Mouse (Mus musculus) midbrain, embryonic 12.5 days (tissue): ENCODE results near the gene Hoxa4. TPM values are rescaled to one million over a fixed set of nuclear protein-coding genes. Genes with fewer than 3 reads are reported as not detected.

Source experiments
- ATAC-seq: fragments of 200-750 bp; cut with Nextera tagmentation; 2 replicates; pipeline ENCODE4 v1.8.0; 2017; ENCODE audit warnings: low read depth, moderate TSS enrichment, moderate library complexity; ENCODE audit not compliant: low FRiP score
- H3K27ac ChIP-seq: fragments of 300-500 bp; sonication (generic); replicated peaks from 2 replicates; pipeline ENCODE4 v1.5.1; 2016; ENCODE audit warnings: mild to moderate bottlenecking
- H3K27me3 ChIP-seq: fragments of 300-500 bp; sonication (generic); 2 replicates; pipeline ENCODE4 v1.6.1; 2016; ENCODE audit warnings: mild to moderate bottlenecking
- H3K36me3 ChIP-seq: fragments of 300-500 bp; sonication (generic); 2 replicates; pipeline ENCODE4 v1.6.1; 2016
- H3K4me1 ChIP-seq: fragments of 300-500 bp; sonication (generic); 2 replicates; pipeline ENCODE4 v1.6.1; 2016
- H3K4me2 ChIP-seq: fragments of 300-500 bp; sonication (generic); replicated peaks from 2 replicates; pipeline ENCODE4 v1.6.1; 2016; ENCODE audit warnings: mild to moderate bottlenecking, moderate library complexity
- H3K4me3 ChIP-seq: fragments of 300-500 bp; sonication (generic); 2 replicates; pipeline ENCODE4 v1.5.1; 2016; ENCODE audit warnings: mild to moderate bottlenecking
- H3K9ac ChIP-seq: fragments of 300-500 bp; sonication (generic); replicated peaks from 2 replicates; pipeline ENCODE4 v1.6.1; 2016; ENCODE audit warnings: mild to moderate bottlenecking, moderate library complexity
- H3K9me3 ChIP-seq: fragments of 300-500 bp; sonication (generic); 2 replicates; pipeline ENCODE4 v1.6.1; 2016; ENCODE audit warnings: mild to moderate bottlenecking
- WGBS: fragments of 180-500 bp; shearing (Covaris S2); methylation state at CpG from one replicate; pipeline ENCODE4 v1.1.7; 2016; 5-methylcytosine and 5-hydroxymethylcytosine counted together
- polyA plus RNA-seq: library from polyadenylated mRNA; unstranded; fragments of >200 nt; fragmentation: Nextera tagmentation; extraction: Ambion mirVana; gene quantifications from 2 replicates; pipeline ENCODE4 v1.2.1, GENCODE M21; 2016

Hoxa4 gene
- not detected in 2 replicates for polyA plus RNA-seq

DNA sequence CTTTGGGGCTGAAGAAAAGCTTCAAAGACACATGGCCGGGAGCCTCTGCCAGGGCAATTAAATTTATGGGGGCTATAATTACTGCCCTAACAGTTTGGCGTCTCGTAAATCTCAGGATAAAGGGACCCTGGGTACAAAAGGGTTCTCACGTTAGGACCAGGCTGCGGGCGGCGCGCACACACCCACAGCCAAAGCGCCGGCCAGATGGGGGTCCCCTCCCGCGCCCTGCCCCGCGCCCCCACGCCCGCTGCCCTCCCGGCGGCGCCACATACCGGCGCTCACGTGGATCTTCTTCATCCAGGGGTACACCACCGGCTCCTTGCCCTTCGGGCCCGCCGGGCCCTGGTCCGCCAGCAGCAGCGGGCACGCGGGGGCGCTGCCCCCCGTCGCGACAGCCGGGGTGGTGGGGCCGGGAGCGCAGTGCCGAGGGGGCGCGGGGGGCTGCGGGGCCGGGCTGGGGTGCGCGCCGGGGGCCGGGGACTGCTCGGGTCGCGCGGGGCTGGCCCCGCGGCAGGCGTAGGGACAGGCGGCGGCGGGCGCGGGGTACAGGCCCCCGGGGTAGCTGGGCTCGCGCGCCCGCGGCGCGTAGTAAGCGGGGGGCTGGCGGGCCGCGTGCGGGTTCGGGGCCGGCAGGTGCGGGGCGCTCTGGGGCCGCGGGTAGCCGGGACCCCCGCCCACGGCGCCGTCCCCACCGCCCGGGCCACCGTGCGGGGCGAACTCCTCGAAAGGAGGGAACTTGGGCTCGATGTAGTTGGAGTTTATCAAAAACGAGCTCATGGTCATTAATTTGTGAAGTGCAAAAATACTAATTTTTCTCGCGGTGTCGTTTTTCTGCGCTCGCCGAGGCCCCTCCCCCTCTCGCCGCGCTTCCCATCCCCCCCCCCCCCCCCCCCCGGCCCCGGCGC lies at the start of gene Hoxa4:
Gene Hoxa4, minus strand, starts transcription at position 848 of the 905 bp plus-strand sequence.
- H3K4me1 ChIP-seq = peaks cover 15% of the 10 kb centered on the region
- peak within 1 kb of the TSS; percentile 42 for H3K4me3 ChIP-seq
- no peaks in the 10 kb centered on the region for H3K36me3 ChIP-seq
- WGBS = 2% methylated on average over 48 of the region's 102 CpGs
- H3K27ac ChIP-seq = no peak within 1 kb of the TSS
- H3K4me2 ChIP-seq = peak within 1 kb of the TSS; percentile 54
- ATAC-seq = no peak
- H3K9ac ChIP-seq = no peak within 1 kb of the TSS
- peaks cover 97% of the 10 kb centered on the region for H3K27me3 ChIP-seq
- H3K9me3 ChIP-seq = no peaks in the 10 kb centered on the region

DNA sequence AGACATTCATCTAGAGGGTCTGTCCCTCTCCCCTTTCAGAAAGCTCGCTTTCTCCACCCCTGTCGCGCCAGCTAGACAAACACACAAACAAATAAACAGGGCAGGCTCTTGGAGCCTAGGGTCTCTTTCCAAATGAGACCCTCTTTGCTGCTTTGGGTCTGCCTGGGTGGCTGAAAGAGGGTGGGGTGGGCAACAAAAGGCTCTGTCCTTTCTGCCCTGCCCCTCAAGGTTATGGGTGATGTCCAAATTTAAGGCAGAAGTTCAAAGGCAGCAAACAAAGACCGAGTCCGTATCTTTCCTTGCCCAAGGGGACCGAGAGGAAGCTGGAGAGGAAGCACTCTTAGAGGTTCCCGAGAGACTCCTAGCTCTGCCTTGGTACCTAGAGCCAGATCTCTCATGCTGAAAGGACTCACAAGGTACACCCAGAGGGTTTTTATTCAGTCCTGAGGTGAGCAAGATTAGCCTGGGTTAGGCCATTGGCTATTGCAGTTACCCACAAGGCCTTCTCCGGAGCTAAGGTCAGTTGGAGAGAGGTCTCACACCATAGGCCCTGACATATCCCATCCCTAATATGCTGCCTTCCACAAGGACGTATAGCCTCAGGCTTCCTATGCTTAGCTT lies 49.6 kb upstream of the Hoxa4 start:
- Histone ChIP-seq H3K9ac (no peak overlapping the region), H3K27me3 (peaks cover 94% of the 10 kb centered on the region), H3K27ac (no peak overlapping the region), H3K4me3 (no peak overlapping the region), H3K36me3 (no peaks in the 10 kb centered on the region), H3K4me2 (no peak overlapping the region), H3K4me1 (peaks cover 5% of the 10 kb centered on the region; the same call in 1 of the 2 replicates), H3K9me3 (no peaks in the 10 kb centered on the region)
- ATAC-seq = no peak
- 4% methylated on average over 9 of the region's 9 CpGs for WGBS

DNA sequence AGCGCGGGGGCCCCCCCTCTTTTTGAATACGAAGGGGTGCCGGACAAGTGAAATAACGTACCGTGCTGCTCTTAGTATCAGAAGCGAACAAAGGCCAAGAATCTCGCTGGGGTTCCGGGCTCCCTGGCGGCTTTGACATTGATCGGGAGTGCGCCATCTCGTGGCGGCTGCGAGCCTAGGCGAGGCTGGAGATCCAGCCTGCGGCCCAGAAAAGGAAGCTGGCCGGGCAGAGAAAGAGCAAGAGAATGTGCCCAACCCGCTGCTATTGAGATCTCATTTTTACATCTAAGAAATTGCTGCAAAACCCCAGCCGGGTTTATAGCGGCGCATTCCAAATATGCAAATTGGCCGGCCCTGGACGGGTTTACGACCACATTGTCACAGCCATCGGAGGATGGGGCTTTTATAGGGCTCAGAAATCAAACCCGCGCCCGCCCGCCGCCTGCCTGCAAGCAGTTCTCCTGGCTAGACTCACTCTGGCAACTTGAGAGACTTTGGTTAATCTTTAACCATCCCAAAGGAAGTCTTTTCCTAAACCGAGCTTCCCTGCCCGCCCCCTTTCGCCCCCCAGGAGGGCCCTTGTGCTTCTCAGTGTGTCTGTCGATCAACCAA lies 48.9 kb upstream of the Hoxa4 start, which contains the start of gene Hoxa10:
Gene Hoxa10, minus strand, starts transcription at position 466 of the 612 bp plus-strand sequence.
- peaks cover 94% of the 10 kb centered on the region for H3K27me3 ChIP-seq
- no peak within 1 kb of the TSS for H3K9ac ChIP-seq
- WGBS = 1% methylated on average over 35 of the region's 35 CpGs
- ATAC-seq = no peak
- H3K4me2 ChIP-seq = peak within 1 kb of the TSS; percentile 27
- H3K27ac ChIP-seq = no peak within 1 kb of the TSS
- no peaks in the 10 kb centered on the region for H3K9me3 ChIP-seq
- peaks cover 3% of the 10 kb centered on the region; the same call in 1 of the 2 replicates for H3K4me1 ChIP-seq
- no peaks in the 10 kb centered on the region for H3K36me3 ChIP-seq
- 0 out of 2 replicates have a peak within 1 kb of the TSS, but pooled peaks have one; percentile 1 for H3K4me3 ChIP-seq

DNA sequence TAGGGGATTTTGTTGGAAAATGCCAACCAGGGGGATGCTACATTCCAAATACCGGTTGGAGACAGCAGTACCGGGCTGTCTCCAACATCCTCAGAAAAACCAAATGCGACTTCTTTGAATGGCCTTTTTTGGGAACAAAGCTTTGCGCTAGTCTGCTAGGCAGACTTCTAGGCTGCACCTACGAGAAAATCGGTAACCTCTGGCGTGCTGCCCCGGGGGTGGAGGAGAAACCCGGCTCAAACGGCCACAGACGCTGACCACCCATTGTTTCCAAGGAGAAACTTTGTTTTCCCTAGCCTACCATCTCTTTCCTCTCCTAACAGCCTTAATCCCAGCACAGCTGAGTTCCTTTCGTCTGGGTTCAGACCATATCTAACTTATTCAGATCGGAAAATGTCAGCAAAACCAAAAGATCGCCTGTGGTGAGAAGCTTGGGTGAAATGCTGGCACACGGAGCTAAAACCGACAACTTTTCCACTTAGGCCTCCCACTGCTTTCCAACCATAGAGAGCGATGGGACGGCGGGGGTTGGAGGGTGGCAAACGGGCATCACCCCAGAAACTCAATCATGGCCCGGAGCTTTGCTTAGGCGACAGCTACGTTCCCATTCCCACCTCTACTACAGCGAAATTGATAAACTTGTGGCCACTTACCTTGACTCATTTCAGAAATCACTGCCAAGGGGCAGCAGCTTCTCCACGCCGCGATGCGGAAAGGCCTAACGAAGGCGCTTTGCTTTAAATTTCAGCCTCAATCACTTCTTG lies 48.3 kb upstream of the Hoxa4 start:
- H3K4me3 ChIP-seq = 0 out of 2 replicates have a peak overlapping the region, but pooled peaks have one; percentile 1
- peaks cover 94% of the 10 kb centered on the region for H3K27me3 ChIP-seq
- H3K36me3 ChIP-seq = no peaks in the 10 kb centered on the region
- H3K9me3 ChIP-seq = no peaks in the 10 kb centered on the region
- WGBS = under 1% methylated on average over 30 of the region's 30 CpGs
- H3K4me1 ChIP-seq = peaks cover 3% of the 10 kb centered on the region; the same call in 1 of the 2 replicates
- no peak overlapping the region for H3K27ac ChIP-seq
- H3K9ac ChIP-seq = no peak overlapping the region
- peak overlapping the region; percentile 27 for H3K4me2 ChIP-seq
- no peak for ATAC-seq

DNA sequence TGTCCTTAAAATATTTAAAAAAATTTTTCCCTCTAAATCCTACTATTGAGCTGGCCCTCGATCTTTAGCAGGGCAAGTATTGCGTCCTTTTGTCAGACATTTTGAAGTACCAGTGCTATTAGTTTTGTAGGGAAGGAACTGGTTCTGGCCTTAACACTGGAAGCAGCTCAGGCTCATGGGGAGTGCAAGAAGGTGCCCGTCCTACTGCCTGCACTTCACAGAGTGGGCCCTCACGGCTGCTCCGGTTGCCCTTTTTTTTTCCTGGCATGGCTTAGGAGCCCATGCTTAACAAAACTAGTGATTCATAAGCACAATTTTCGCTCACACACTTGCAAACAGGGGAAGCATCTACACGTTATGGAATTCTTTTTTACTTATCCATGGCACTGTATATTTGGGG lies 47.4 kb upstream of the Hoxa4 start:
- Histone ChIP-seq H3K4me2 (no peak overlapping the region), H3K27me3 (peaks cover 94% of the 10 kb centered on the region), H3K4me1 (peaks cover 3% of the 10 kb centered on the region; the same call in 1 of the 2 replicates), H3K4me3 (no peak overlapping the region), H3K36me3 (no peaks in the 10 kb centered on the region), H3K9me3 (no peaks in the 10 kb centered on the region), H3K9ac (no peak overlapping the region), H3K27ac (no peak overlapping the region)
- 2% methylated on average over 7 of the region's 7 CpGs for WGBS
- no peak for ATAC-seq

DNA sequence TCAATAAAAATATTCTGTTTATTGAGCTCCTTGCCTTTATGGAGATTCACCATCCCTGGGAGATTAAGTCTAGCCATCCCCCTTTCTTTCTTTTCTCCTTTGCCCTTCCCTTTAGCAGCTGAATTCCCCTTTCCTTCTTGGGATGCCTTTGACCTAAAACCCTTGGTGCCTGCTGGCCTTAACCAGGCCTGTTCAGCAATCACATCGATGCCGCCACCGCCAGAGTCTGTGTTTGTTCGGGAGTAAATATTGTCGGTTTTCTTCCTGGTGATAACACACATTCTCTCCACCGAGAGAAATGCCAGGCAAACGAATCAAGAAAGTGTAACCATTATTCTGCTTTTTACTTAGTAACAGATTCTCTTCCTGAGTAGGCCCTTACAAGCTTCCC lies 46.6 kb upstream of the Hoxa4 start:
- H3K9ac ChIP-seq = no peak overlapping the region
- H3K27me3 ChIP-seq = peaks cover 94% of the 10 kb centered on the region
- under 1% methylated on average over 7 of the region's 7 CpGs for WGBS
- H3K4me3 ChIP-seq = no peak overlapping the region
- H3K9me3 ChIP-seq = no peaks in the 10 kb centered on the region
- ATAC-seq = no peak
- peaks cover 3% of the 10 kb centered on the region; the same call in 1 of the 2 replicates for H3K4me1 ChIP-seq
- H3K27ac ChIP-seq = no peak overlapping the region
- H3K36me3 ChIP-seq = no peaks in the 10 kb centered on the region
- no peak overlapping the region for H3K4me2 ChIP-seq

DNA sequence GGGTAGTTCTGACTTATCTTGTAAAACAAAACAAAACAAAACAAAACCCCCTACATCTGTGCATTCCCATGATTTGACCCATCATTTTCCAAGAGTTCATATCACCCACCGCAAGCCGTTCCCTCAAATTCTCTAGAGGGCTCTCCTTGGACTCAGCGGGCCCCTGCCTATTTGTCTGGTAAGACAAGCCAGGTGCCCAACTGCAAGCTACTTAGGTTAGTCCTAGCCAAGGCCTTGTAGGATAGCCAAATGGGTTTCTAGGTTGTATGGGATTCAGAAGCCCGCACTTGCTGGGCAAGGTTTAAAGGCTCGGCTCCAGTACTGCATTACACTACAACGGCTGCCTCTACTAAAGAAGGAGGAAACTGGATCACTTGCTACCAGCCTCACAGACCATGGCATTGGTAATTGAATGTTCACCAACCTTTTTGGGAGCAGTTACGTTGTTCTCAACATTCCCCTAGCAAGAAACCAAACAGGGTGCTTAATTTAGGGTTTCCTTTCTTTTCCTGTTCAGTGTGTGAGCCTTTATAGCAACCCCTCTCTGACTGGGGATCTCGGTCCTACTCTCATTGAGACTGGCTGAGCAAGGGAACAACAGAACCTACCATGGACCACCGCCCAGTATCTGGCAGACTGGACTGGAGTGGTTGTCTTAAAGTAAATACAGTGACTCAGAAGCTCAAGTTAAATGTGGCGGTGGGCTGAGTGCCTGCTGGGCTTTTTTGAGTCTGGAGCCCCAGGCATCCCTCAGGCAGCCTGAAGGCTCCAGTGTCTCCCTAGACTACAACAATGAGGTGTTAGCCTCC lies 46.0 kb upstream of the Hoxa4 start:
- Histone ChIP-seq H3K4me3 (no peak overlapping the region), H3K27me3 (peaks cover 94% of the 10 kb centered on the region), H3K36me3 (no peaks in the 10 kb centered on the region), H3K9me3 (no peaks in the 10 kb centered on the region), H3K27ac (no peak overlapping the region), H3K9ac (no peak overlapping the region), H3K4me2 (no peak overlapping the region), H3K4me1 (peaks cover 3% of the 10 kb centered on the region; the same call in 1 of the 2 replicates)
- no peak for ATAC-seq
- WGBS = 10% methylated on average over 10 of the region's 10 CpGs

DNA sequence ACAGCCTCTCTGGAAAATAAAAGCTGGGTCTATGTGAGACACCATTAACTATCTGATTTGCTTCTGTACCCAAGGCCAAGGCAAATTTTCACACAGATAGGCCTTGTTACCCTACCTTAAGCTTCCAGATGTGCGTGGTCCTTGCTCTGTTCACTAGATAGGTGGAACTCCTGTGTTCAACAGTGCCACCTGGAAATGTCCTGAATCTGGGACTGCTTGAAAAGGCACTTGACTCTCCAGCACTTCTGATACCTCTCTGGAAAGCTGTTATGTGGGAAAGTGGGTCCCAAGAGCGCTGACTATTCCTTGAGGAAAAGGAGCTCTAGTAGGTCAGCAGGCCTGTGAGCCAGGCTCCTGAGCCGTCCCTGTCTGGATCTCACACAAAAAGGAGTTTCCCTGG lies 45.3 kb upstream of the Hoxa4 start:
- H3K9ac ChIP-seq = no peak overlapping the region
- peaks cover 94% of the 10 kb centered on the region for H3K27me3 ChIP-seq
- H3K4me1 ChIP-seq = peaks cover 3% of the 10 kb centered on the region; the same call in 1 of the 2 replicates
- H3K4me2 ChIP-seq = no peak overlapping the region
- no peak overlapping the region for H3K4me3 ChIP-seq
- no peaks in the 10 kb centered on the region for H3K9me3 ChIP-seq
- H3K36me3 ChIP-seq = no peaks in the 10 kb centered on the region
- no peak for ATAC-seq
- WGBS = 3% methylated on average over 3 of the region's 3 CpGs
- H3K27ac ChIP-seq = no peak overlapping the region

DNA sequence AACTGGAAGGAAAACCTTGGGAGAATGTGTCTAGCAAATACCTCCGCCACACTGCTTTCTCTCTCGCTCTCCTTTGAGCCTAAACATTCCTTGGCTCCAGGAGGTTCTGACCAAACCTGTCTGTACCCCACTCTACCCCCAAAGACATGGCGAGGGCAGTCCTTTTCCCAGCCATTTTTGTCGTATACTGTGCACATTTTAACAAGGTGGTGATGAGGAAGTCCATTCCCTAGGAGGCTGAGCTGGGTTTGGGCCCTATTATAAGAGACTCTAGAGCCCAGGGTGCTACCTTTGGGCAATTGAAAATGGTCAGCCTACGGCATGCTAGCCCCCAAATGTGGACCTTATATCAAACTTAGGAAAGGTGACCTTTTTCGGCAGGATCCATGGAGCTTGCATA lies 44.3 kb upstream of the Hoxa4 start:
- peaks cover 89% of the 10 kb centered on the region for H3K27me3 ChIP-seq
- no peaks in the 10 kb centered on the region for H3K9me3 ChIP-seq
- no peak overlapping the region for H3K9ac ChIP-seq
- H3K4me1 ChIP-seq = peaks cover 3% of the 10 kb centered on the region; the same call in 1 of the 2 replicates
- no peak overlapping the region for H3K4me3 ChIP-seq
- 20% methylated on average over 6 of the region's 6 CpGs for WGBS
- H3K27ac ChIP-seq = no peak overlapping the region
- H3K36me3 ChIP-seq = no peaks in the 10 kb centered on the region
- H3K4me2 ChIP-seq = no peak overlapping the region
- no peak for ATAC-seq

DNA sequence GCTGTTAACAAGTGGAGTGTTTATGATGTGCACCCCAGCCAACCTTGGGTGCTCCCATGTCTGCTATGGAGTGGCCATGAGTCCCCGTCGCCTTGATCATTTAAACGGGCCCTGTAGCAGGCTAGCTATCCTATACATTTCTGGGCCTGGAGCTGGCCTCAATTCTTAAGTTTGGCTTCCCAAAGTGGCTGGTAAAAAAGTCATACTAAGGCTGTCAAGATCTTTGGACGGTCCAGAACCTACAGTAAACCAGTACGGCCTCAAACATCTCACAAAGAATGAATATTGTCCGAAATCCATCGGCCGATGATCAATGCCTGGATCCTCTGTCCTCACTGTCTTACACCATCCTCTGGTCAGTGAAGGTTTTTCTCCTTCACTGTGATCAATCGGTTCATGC lies 43.7 kb upstream of the Hoxa4 start:
- H3K4me1 ChIP-seq = peaks cover 2% of the 10 kb centered on the region; the same call in 1 of the 2 replicates
- peaks cover 89% of the 10 kb centered on the region for H3K27me3 ChIP-seq
- no peak for ATAC-seq
- WGBS = 24% methylated on average over 9 of the region's 9 CpGs
- H3K4me2 ChIP-seq = no peak overlapping the region
- H3K9me3 ChIP-seq = no peaks in the 10 kb centered on the region
- H3K4me3 ChIP-seq = no peak overlapping the region
- H3K9ac ChIP-seq = no peak overlapping the region
- no peaks in the 10 kb centered on the region for H3K36me3 ChIP-seq
- no peak overlapping the region for H3K27ac ChIP-seq
